Mouse (Mus musculus) layer of hippocampus, adult 8-10 months (tissue): ENCODE data around the gene Sh3gl2. TPM values are rescaled to one million over a fixed set of nuclear protein-coding genes. Genes with fewer than 3 reads are reported as not detected.

Experiments used
- DNase-seq, 2 experiments: peaks; one replicate each; pipeline ENCODE4 v3.0.0; 2022; ENCODE audit warnings: low spot score in 2 of 2
- total RNA-seq, 4 experiments: library from RNA; stranded (reverse); gene quantifications; 2 replicates each; pipeline ENCODE4 v1.2.4; 2022

Gene Sh3gl2
- total RNA-seq, 4 experiments from 2014 or later, result 256 to 290 (median 273) TPM

- peak; percentile 45 to 55 for DNase-seq
Measured at GRCm38 (mm10) chr4:85232386-85233381, 27.8 kb downstream of the Sh3gl2 start.

DNA sequence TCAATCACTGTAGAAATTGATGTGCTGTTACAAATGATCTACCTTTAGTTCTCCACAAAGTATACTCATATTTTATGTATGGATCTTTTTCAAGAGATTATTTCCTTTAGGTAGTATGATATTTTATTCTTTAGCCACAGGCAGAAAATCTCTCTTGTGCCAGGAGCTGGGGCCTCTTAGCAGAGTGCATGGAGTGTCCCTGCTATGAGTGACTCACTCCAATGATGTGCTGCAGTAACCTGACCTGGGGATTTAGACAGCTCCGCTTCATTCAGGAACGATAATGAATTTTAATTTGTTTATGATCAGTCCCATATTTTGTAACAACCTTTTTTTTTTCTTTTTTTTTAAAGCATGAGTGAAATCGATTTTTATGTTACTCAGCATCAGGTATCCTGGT, 36.7 kb downstream of the Sh3gl2 start:
- no peak for DNase-seq

GRCm38 (mm10) chr4:85242562-85242961, 37.6 kb downstream of the Sh3gl2 start:
- no peak for DNase-seq

- DNase-seq, result no peak
Measured at GRCm38 (mm10) chr4:85248673-85249072, 43.7 kb downstream of the Sh3gl2 start.

DNA sequence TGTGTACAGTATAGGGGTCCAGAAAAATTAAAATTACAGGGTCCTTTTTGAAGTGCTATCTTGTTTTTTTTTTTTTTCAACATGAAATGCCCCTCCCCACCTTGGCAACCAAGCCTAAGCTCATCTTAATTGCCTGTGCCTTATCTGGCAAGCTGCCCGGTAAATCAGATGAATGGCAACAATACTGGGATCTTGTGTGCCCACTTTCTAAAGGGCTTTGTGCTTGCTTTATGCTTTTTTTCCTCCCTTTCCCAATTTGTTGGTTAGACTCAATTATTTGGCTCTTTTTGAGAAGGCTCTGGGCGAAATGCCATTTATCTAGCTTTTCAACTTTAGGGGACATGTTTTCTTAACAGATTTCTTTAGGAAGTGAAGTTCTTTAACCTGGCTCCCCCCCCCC, 45.3 kb downstream of the Sh3gl2 start:
- peak; percentile 63 to 70 for DNase-seq

DNA sequence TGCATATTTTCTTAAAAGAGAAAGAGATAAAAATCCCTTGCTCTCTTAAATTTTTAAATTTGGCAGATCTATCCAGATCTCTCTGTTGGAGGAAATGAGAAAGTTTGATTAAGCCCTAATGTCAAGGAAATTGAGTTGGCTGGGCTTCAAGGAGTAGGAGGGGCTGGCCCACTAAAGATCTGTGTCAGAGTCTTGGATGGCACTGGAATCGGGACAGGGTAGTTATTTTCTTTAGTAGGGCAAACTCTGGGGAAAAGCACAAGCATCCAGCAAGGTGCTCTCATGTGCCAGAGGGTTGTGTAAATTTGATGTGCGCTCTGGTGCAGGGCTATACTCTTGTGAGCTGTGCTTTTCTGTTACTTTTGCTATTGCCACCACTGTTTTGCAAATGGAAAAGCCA, 45.9 kb downstream of the Sh3gl2 start:
- no peak for DNase-seq

- no peak for DNase-seq
Measured at GRCm38 (mm10) chr4:85255771-85256389, 51.0 kb downstream of the Sh3gl2 start.

GRCm38 (mm10) chr4:85256461-85257202, 51.7 kb downstream of the Sh3gl2 start:
- DNase-seq, result peak; percentile 66 to 72

DNA sequence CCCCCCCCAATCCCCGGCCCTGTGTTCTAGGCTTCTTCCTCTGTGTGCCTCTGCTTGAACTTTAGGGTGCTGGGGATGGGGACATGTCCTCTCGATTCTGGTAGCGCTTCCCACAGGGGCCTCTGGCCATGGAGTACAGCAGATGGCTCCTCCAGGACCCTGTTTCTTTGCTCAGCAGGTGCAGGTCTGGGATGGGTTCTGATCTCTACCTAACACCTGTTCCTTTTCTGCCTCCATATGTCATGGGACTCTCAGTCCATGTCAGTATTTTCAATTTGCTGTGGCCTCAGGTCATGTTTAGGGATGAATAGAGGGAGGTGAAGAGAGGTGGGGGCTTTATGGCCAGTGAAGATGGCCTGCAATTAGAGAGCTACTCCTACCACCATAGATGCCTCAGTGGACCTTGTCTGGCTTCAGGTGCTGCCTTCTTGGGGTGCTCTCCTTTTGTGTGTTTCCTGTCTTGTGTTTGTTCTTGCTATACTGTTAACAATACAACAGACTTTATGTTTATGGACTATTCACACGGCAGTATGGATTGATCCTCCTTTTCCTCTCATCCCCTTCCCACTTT, 52.9 kb downstream of the Sh3gl2 start:
- no peak for DNase-seq

- DNase-seq, result peak; percentile 60 to 64
Measured at GRCm38 (mm10) chr4:85260687-85261658, 56.0 kb downstream of the Sh3gl2 start.

DNA sequence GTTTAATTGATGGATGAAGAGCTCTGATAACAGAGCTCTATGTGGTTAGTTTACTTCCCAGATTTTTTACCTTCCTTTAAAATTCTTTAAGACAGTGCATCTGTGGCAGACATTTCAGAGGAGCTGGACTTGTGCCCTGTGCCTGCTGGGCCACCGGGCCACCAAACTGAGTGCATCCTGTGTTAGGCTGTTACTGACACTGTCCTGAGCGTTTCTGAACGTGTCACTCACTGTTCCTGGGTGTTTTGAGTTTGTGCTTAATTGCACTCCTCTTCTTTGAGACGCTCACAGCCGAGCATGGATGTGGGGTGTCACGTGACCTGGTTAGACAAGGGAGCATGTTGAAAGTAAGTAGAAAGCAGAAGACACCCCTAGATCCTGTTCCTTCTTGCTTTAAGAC, 57.2 kb downstream of the Sh3gl2 start:
- DNase-seq, result no peak

DNA sequence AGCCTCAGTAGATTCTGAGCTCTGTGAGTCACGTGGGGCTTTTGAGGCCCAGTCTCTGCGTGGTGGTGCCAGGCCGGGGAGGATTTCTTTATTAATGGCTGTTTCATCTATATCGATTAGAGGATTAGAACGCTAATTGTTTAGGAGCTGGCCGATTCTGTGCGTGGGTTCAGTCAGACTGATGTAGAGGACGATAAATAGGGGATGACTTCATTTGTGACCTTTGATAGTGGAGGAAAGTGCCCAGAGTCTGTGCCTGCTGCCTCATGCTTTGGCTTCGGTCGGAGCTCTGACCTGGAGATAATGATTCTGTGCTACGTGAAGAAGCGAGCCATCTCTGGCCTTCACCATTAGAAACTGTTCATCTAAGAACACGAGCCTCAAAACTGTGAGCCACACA, 57.7 kb downstream of the Sh3gl2 start:
- DNase-seq, result no peak

- no peak for DNase-seq
Measured at GRCm38 (mm10) chr4:85267456-85267855, 62.5 kb downstream of the Sh3gl2 start.

GRCm38 (mm10) chr4:85272877-85273276, 68.0 kb downstream of the Sh3gl2 start:
- peak in 1 of 2 experiments; percentile 19 for DNase-seq

GRCm38 (mm10) chr4:85273452-85273851, 68.5 kb downstream of the Sh3gl2 start:
- DNase-seq, result no peak

DNA sequence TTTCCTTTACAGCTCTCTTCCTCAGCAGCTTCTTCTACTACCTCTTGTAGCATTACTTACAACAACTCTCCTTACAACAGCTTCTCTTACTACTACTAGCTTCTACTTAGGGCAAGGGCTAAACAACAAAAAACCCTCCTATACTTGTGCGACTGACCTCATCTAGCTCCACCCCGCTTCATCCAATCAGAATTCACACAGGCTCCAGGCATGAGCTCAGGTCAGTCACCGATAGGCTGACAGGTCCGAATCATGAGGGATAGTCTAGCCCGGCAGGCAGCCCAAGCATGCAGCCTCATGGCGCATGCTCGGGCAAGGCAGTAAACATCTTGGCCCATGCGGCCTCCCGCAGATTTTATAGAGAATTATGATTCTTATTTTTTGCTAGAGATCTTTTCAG, 78.2 kb downstream of the Sh3gl2 start:
- DNase-seq, result no peak

GRCm38 (mm10) chr4:85289990-85290389, 85.1 kb downstream of the Sh3gl2 start:
- no peak for DNase-seq

GRCm38 (mm10) chr4:85291296-85291695, 86.4 kb downstream of the Sh3gl2 start:
- no peak for DNase-seq

GRCm38 (mm10) chr4:85293368-85293767, 88.4 kb downstream of the Sh3gl2 start:
- DNase-seq, result no peak
